Mouse (Mus musculus) WW6 (cell line): ENCODE data around the gene Ppp1r15b.

Experiments
- DNase-seq: peaks from one replicate; pipeline ENCODE4 v3.0.0-alpha.2; 2013; ENCODE audit warnings: low read depth, low spot score

Ppp1r15b gene

DNA sequence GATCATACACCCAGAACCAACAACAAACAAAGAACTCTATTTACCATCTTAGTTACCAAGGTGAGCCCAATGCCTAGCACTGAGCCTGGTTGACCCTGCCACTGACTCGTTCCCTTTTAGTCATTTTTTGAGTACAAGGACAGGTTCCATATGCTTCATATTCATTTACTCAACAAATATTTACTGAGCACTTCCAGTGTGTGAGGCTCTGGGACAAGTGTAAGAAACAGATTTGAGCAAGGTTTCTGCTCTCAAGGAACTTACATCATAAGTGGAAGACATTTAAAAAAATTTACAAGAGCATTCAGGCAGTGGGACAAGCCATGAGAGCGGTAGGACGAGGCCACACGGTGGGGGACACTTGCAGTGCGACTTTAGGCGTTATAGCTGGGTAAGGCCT is 24.3 kb downstream of the Ppp1r15b start:
- no peak for DNase-seq

GRCm38 (mm10) chr1:133159128-133159564 is 28.2 kb downstream of the Ppp1r15b start:
- no peak for DNase-seq

- DNase-seq = no peak
Measured at GRCm38 (mm10) chr1:133161559-133161958, 30.6 kb downstream of the Ppp1r15b start.

- DNase-seq = no peak
Measured at GRCm38 (mm10) chr1:133162046-133162445, 31.1 kb downstream of the Ppp1r15b start.

DNA sequence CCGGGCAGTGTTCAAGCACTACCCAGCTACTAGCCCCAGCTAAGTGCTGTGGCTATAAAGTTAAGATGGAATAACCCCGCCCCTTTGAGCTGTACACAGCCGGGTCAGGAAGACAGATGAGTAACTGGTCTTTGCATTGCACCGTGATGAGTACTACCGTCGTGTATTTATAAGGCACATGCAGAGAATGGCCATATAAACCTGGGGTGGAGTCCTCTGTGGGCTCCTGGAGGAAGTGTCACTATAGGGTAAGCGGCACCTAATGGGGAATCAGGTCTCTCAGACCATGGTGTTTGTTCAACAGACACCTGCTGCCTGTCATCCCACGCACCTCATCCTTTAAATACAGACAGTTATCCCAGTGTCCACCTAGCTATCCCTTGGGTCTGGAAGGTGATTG is 32.0 kb downstream of the Ppp1r15b start:
- DNase-seq = no peak

- DNase-seq = no peak
Measured at GRCm38 (mm10) chr1:133163820-133164431, 33.0 kb downstream of the Ppp1r15b start, which contains the start of gene Plekha6. Gene Plekha6, plus strand, starts transcription at chr1:133164210.

DNA sequence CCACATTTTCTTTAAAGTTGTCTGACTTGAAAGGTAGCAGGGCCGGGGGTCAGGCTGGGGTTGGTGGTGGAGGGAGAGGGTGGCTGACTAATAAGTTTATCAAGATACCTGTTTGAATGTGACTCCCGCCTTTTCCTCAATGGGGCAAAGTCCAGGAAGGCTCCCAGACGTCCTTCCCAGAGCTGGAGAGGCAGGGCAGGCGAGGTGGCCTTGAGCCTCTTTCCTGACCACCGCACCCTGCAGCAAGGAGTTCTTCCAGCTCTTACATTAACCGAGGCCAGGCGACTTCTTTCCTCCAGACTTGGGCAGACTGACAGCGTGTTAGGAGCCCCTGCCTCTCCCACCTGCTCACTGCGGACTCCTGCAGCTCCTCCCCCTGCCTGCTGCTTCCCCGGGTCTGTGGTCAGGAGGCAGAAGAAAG is 33.7 kb downstream of the Ppp1r15b start:
- no peak for DNase-seq

DNA sequence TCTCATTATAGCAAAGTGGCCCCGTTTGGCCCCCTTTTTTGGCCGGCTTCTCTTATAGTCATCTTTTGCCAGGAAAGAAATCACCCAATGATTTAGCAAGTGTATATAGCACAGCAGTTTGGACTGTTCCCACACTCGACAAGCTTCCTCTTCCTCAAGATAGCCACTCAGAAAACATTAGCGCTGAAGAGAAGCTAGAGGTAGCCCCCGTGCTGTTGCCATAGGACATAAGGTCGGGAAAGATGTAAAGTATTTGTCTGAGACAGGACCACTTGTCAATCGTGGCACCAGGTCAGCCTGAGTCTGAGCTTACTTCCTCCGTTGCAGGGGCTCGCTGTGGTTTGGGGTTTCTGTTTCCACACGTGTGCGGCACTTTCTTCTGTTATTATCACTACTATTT is 34.2 kb downstream of the Ppp1r15b start:
- no peak for DNase-seq

GRCm38 (mm10) chr1:133168318-133169060 is 37.5 kb downstream of the Ppp1r15b start:
- DNase-seq = no peak

GRCm38 (mm10) chr1:133170196-133170595 is 39.3 kb downstream of the Ppp1r15b start:
- DNase-seq = no peak

- DNase-seq = no peak
Measured at GRCm38 (mm10) chr1:133171357-133171756, 40.4 kb downstream of the Ppp1r15b start.

DNA sequence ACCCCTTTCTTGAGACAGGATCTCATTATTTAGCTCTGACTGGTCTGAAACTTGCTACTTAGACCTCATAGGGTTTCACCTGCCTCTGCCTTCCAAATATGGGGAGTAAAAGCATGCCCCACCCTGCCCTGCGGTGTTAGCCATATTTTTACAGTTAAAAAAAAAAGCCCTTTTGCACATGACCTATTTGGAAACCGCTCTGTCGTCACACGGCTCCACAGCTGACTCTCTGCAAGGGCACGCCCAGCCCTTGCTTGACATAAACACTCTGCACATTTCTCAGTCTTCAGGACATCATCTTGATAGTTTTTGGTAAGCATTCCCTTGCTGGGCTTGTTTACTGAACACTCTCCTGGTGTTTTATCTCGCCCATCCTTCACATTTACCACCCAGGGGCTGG is 44.2 kb downstream of the Ppp1r15b start:
- DNase-seq = no peak

DNA sequence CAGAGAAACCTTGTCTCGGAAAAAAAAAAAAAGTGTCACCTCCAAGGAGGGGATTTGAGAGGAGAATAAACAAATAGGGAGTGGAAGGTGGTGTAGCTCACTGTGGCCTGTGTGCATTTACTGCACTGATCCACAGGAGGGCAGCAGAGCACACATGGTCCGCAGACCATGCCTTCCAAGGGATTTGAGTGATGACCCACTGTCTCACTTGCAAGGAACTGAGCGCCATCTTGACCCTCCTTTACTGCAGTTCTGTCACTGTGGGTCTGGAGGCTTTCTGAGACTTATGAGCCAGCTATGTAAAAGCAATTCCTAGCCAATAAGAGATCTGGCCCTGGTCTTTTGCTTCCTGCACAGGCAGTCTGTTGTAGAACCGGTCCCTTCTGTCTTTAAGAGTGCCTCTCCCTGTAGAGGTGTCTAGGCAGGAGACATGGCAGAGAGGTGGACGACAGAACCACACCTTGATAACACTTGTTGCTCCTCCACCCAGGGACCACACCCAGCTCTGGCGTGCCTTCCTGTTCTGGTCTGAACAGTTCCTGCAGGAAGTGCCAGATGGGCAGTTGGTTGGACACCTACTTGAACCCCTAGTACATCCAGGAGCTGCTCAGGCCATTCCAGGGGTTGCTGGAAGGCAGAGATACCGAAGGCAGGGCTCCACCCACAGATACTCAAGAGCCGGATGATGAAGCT is 46.7 kb downstream of the Ppp1r15b start:
- DNase-seq = no peak

DNA sequence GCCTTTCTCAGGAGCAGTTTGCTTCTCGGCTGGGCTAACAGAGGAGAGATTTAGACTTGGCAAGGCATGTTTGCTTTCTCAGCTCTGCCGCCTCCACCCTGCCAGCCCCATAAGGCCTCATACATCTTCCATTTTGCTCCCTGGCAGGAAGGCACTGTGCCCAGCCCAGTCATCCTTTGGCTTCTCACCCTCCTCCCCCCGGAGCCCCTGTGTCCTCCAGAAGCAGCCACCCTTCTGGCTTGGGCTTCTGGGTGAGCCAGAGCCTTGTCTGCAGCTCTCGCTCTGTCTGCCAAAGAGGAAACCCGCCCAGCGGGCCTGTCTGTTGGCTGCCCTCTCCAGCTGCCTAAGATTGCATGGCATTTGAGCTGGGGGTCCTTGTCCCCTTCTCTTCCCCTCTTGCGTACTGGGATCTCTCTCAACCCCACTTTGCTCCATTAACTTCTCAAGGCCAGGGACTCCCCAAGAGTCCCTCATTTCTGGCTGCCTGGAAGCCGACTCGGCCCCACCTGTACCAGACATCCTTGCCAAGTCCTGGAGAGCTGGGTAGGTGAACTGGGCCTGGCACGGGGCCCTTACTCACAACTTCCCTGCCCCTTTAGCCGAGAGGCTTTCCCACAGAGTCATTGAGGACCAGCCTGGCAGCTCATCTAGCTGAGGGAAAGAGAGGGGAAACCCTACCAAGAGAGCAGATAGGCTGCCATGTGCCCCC is 47.9 kb downstream of the Ppp1r15b start:
- no peak for DNase-seq

DNA sequence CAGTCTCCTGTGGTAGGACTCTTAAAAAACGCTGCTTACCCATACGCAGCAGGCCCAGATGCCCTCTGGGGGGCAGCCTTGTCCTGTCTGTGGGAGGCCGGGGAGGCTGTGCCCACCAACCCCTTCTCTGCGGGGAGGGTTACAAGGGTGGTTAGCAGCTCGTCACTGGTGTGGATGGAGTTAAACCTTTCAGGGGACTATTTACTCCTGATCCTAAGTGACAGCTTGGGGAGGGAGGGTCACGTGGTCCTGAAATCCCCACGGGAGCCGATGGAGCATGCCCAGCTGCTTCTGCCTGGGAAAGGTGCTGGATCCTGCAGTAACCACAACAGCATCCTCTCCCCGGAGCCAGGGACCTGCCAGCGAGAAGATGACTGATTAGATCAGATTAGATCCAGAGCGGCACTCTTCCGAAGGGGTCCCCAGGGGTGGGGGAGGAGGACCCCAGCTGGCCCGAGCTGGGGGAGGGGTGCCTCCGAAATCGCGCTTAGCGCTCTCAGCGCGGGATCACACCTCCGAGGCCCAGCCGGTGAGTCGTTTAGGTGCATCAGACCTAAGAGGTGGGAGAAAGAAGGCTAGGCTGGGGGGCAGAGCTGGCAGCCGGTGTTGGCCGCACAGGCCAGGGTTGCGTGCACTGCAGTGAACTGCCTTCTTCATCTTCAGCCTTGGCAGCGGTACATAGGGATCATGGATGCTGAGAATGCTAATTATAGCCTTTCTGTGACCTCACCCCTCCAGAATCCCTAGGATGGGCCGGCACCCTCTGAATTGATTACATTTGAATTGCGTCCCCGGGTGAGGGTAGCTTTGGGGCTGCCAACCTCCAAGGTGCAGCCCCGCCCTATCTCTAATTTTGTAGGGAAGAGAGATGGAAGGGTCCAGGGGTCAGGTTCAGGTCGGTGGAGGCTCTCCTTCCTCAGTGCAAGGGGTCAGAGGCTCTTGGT is 50.4 kb downstream of the Ppp1r15b start:
- no peak for DNase-seq

- no peak for DNase-seq
Measured at GRCm38 (mm10) chr1:133182016-133182705, 51.2 kb downstream of the Ppp1r15b start.

DNA sequence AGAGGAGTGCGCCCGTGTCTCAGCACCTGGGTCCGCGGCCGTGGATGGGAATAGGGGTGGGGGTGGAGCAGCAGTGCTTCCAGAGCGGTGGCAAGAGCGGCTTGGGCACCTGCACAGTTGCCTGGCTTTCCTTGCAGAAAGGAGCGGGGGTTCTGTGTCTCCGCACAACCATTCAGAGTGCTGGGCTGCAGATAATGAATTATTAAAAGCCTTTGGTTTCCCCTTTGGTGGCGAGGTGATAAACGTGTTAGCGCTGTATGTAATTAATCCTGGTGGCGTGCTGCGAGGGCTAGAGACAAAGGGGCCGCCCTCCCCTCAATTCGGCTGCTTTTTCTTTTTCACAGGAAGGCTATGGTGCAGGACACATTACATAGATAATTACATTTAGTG is 51.8 kb downstream of the Ppp1r15b start:
- no peak for DNase-seq

- no peak for DNase-seq
Measured at GRCm38 (mm10) chr1:133183141-133183925, 52.4 kb downstream of the Ppp1r15b start.

DNA sequence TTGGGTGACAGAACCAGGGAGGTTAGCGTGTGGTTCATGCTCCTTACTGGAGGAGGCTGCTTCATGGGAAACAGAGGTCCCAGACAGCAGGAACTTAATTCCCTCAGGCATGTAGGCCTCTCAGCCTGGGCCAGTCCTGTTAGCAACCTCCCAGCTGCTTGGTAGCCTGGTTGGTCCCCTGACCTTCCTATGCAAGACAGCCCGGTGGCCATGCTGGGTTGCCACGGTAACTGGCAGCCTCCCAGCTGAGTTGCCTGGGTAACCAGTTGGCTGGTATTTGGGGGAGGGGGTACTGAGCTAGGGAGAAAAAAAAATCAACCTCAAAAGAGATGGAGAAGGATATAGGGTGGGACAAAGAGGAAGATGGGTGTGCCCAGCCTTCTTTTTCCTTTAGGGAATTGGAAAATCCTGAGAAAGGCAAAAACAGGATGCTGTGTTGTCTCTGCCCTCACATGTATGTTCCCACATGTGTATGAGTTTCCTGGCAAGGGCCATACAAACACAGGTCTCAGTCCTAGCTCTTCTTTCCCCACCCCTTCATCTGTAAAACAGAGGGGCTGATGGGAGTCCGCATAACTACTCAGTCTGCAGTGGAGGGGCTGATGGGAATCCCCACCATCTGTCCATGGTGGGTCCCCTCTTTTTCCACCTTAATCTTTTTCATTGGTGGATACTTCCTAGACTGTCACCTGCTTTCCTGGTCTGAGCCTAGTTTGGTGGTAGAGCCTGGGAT is 57.2 kb downstream of the Ppp1r15b start:
- no peak for DNase-seq
